Mouse (Mus musculus) embryo, embryonic 11 days (tissue): ENCODE data around the gene Aqp7.

ENCODE experiments used
- DNase-seq: peaks from one replicate; pipeline ENCODE4 v3.0.0-alpha.2; 2015

Gene Aqp7

DNA sequence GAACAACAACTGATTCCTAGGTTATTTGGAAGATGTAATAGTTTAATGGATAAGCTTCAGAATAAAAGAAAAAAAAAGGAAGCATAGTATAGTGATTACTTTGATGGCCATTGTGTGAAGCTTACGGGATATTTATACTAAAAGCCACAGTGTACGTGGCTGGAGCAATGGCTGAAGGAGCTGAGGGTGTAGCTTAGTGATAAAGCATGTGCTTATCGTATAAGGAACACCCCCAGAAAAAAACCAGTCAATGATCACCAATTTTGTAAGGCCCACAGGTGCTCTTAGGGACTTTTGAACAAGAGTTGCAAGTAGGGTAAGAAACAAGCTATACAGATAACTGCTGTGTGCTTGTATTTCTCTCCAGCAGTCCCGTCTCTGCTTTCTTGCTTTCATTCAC is 50.0 kb downstream of the Aqp7 start:
- no peak for DNase-seq

GRCm38 (mm10) chr4:40996302-40996701 is 51.6 kb downstream of the Aqp7 start:
- DNase-seq = no peak

GRCm38 (mm10) chr4:40989633-40990032 is 58.3 kb downstream of the Aqp7 start:
- DNase-seq = no peak

DNA sequence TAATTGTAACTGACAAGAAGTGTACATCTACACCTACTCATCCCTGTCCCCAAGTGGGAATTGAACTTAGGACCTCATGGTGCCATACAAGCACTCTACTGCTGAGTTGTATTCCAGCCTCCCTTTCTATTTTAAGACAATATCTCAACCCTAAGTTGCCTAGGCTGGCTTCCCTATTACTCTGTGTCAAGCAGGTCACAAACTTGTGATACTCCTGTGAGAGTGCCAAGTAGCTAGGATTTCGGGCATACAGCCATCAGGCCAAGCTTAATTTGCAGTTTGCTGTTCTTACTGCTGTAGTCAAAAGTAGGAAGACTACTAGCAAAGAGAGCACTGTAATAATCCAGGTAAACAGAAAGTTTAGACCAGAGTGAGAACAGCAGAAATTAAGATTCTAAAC is 64.3 kb downstream of the Aqp7 start:
- no peak for DNase-seq
